Mouse (Mus musculus): ENCODE data around the gene Emilin2. TPM values are rescaled to one million over a fixed set of nuclear protein-coding genes. Genes with fewer than 3 reads are reported as not detected.

The Emilin2 gene
- polyA plus RNA-seq, 1 experiment, result 2.6 TPM

DNA sequence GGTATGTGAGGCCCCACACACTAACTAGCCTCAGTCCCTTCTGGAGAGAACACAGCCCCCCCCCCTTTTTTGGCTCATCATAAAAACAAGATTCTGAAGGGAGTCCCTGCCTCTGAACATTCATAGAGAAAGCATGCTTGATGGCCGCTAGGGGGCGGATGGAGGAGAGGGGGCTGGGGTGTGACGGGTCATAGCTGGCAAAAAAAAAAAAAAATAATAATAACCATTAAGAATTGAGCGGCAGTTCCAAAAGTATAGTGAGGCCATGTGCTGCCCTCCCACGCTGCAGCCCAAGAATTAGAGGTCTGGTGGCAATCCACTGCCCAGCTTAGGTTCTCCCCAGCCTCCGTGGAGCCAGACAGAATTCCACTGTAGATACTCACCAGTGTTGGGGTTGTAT lies 57.0 kb downstream of the Emilin2 start:
- Histone ChIP-seq H3K27ac (ENCODE audit: insufficient read depth, low read depth, low read length) (no peak overlapping the region), H3K27me3 (replicated peaks; ENCODE audit: control insufficient read depth, insufficient read depth, low read length) (no peaks in the 10 kb centered on the region), H3K4me3 (ENCODE audit: insufficient read depth, low read depth, low read length) (no peak overlapping the region), H3K4me1 (ENCODE audit: control insufficient read depth, insufficient read depth, low read length) (peaks cover 9% of the 10 kb centered on the region), H3K36me3 (ENCODE audit: control insufficient read depth, insufficient read depth, low read length) (peaks cover 2% of the 10 kb centered on the region; the same call in 1 of the 2 replicates)
- no peak for TF ChIP-seq POLR2A (IDR thresholded peaks at IDR 0.05; ENCODE audit: low read depth, low read length)
- TF ChIP-seq CTCF (conservative IDR thresholded peaks at IDR 0.05; ENCODE audit: insufficient read depth, insufficient read length, low read depth, low read length), result peak; percentile 53
- WGBS, result 46% methylated on average over 6 of the region's 6 CpGs
- peak; percentile 22 for DNase-seq

DNA sequence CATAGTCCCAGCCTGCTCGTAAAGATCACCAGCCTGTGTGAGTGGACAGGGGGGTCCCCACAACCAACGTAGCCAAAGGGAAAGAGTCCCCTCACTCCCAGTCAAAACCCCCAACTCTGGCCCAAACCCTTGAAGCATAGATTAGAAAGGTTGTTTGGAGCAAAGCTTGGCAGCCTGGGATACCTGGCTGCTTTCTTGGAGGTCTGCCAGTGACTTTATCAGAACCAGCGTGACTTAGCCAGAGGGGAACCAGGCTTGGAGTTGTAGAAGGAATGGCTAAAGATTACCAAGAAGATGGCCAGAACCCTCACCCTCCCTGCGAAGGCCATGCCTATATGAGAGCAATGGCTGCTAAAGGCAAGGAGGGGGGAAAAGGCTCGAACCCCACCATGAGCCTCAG lies 57.7 kb downstream of the Emilin2 start:
- H3K4me1 ChIP-seq (ENCODE audit: control insufficient read depth, insufficient read depth, low read length), result peaks cover 9% of the 10 kb centered on the region
- WGBS, result 55% methylated on average over 5 of the region's 5 CpGs
- H3K4me3 ChIP-seq (ENCODE audit: insufficient read depth, low read depth, low read length), result no peak overlapping the region
- H3K27me3 ChIP-seq (replicated peaks; ENCODE audit: control insufficient read depth, insufficient read depth, low read length), result no peaks in the 10 kb centered on the region
- H3K36me3 ChIP-seq (ENCODE audit: control insufficient read depth, insufficient read depth, low read length), result peaks cover 2% of the 10 kb centered on the region; the same call in 1 of the 2 replicates
- TF ChIP-seq POLR2A (IDR thresholded peaks at IDR 0.05; ENCODE audit: low read depth, low read length) (no peak), CTCF (conservative IDR thresholded peaks at IDR 0.05; ENCODE audit: insufficient read depth, insufficient read length, low read depth, low read length) (no peak)
- peak; percentile 75 for DNase-seq
- peak overlapping the region; percentile 19; the same call in 1 of the 2 replicates for H3K27ac ChIP-seq (ENCODE audit: insufficient read depth, low read depth, low read length)

DNA sequence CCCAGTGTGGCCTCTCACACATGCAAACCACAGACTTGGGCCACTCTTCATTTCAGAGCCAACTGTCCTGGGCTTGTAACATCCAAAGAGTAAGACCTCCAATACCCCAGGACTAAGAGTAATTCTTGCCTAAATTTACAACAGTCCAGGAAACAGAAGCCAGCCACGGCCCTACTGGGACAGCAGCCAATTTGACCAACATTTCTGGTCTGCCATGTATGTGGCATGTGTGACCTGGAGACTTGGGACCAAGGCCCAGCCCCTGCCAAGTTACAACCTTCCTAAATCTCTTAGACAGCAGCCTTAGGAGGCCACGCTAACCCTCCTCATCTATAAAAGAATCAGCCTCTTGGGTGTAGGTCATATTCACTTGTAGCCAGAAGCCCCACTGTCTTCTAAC lies 58.4 kb downstream of the Emilin2 start:
- no peaks in the 10 kb centered on the region for H3K27me3 ChIP-seq (replicated peaks; ENCODE audit: control insufficient read depth, insufficient read depth, low read length)
- peak; percentile 17 for DNase-seq
- peaks cover 9% of the 10 kb centered on the region for H3K4me1 ChIP-seq (ENCODE audit: control insufficient read depth, insufficient read depth, low read length)
- peak overlapping the region; percentile 15; the same call in 1 of the 2 replicates for H3K27ac ChIP-seq (ENCODE audit: insufficient read depth, low read depth, low read length)
- 67% methylated on average over 2 of the region's 2 CpGs for WGBS
- H3K4me3 ChIP-seq (ENCODE audit: insufficient read depth, low read depth, low read length), result no peak overlapping the region
- H3K36me3 ChIP-seq (ENCODE audit: control insufficient read depth, insufficient read depth, low read length), result peaks cover 2% of the 10 kb centered on the region; the same call in 1 of the 2 replicates
- TF ChIP-seq CTCF (conservative IDR thresholded peaks at IDR 0.05; ENCODE audit: insufficient read depth, insufficient read length, low read depth, low read length) (no peak), POLR2A (IDR thresholded peaks at IDR 0.05; ENCODE audit: low read depth, low read length) (no peak)

DNA sequence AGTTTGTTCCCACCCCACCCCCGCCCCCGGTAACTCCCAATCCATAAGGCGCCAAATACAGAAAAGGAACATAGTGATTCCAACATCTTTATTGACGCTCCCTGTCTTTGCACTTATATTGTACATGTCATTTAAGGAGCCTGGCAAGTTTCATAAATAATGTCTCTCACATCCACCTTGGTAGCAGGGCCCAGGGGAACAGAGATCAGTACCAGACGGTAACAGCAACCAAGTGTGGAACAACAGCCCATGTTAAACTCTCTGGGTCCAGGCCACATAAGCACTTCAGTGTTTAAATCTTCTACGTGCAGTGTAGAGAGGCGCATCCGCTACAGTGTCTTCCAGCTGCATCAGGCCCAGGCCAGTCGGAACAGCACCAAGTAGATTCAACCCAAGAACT lies 59.7 kb downstream of the Emilin2 start:
- DNase-seq, result no peak
- TF ChIP-seq CTCF (conservative IDR thresholded peaks at IDR 0.05; ENCODE audit: insufficient read depth, insufficient read length, low read depth, low read length) (no peak), POLR2A (IDR thresholded peaks at IDR 0.05; ENCODE audit: low read depth, low read length) (no peak)
- H3K4me1 ChIP-seq (ENCODE audit: control insufficient read depth, insufficient read depth, low read length), result peaks cover 9% of the 10 kb centered on the region
- 73% methylated on average over 9 of the region's 9 CpGs for WGBS
- peaks cover 7% of the 10 kb centered on the region for H3K36me3 ChIP-seq (ENCODE audit: control insufficient read depth, insufficient read depth, low read length)
- no peak overlapping the region for H3K4me3 ChIP-seq (ENCODE audit: insufficient read depth, low read depth, low read length)
- H3K27ac ChIP-seq (ENCODE audit: insufficient read depth, low read depth, low read length), result no peak overlapping the region; the same call in 1 of the 2 replicates
- no peaks in the 10 kb centered on the region for H3K27me3 ChIP-seq (replicated peaks; ENCODE audit: control insufficient read depth, insufficient read depth, low read length)

DNA sequence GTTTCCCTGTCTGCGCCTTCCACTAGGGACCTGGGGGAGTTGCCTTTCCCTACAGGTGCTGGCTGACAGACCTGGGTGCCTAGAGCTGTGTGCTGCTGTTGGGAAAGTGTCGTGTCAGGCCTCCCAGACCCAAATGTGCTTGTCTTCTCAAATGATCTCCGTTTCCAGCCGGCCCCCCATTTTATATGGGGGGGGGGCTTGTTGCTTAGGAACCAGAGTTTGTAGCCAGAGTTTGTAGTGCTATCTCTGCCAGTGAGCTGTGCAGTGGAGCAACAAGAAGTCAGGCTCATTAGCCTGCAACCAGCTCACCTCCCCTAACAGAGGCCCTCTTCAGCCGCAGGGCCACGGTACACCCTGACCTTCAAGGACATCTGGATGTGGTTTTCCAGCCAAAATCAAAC lies 60.2 kb downstream of the Emilin2 start:
- Histone ChIP-seq H3K27ac (ENCODE audit: insufficient read depth, low read depth, low read length) (peak overlapping the region; percentile 65), H3K4me3 (ENCODE audit: insufficient read depth, low read depth, low read length) (no peak overlapping the region)
- TF ChIP-seq CTCF (conservative IDR thresholded peaks at IDR 0.05; ENCODE audit: insufficient read depth, insufficient read length, low read depth, low read length) (no peak), POLR2A (IDR thresholded peaks at IDR 0.05; ENCODE audit: low read depth, low read length) (no peak)

DNA sequence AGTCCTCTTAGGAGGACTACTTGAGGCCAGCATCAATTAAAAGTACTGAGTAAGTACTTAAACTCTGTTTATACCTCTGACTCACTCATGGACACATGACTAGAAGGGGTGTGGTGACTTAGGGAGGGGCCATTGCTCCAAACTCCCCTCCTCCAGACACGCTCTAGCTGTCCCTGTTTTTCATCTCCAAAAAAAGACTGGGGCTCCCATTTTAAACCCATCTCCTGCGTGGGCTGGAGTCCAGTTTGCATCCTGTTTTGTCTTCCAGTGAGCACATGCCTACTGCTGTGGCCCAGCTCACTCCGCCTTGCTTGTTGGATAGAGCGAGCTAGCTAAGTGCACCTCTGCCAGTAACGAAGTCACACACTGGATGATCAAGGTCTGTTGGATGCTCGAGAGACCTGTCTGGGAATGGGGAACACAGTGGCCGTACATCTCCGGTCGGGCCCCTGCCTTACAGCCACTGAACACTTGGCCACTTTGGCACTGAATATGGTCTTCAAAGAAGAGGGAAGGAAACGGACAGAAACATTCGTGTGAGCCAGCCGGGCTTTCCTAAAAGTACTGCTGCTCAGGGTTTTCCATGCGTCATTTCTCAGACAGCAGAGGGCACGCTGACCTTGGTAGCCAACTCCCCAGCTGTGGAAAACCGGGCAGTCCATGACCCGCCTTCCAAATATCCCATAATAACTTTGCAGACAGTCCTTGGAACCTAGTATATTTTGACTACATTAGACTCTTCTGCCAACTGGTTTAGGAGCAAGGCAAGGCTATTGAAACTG lies 60.8 kb downstream of the Emilin2 start:
- Histone ChIP-seq H3K36me3 (ENCODE audit: control insufficient read depth, insufficient read depth, low read length) (peaks cover 8% of the 10 kb centered on the region), H3K4me3 (ENCODE audit: insufficient read depth, low read depth, low read length) (no peak overlapping the region), H3K27ac (ENCODE audit: insufficient read depth, low read depth, low read length) (peak overlapping the region; percentile 65), H3K27me3 (replicated peaks; ENCODE audit: control insufficient read depth, insufficient read depth, low read length) (no peaks in the 10 kb centered on the region), H3K4me1 (ENCODE audit: control insufficient read depth, insufficient read depth, low read length) (peaks cover 9% of the 10 kb centered on the region)
- DNase-seq, result peak; percentile 49
- TF ChIP-seq CTCF (conservative IDR thresholded peaks at IDR 0.05; ENCODE audit: insufficient read depth, insufficient read length, low read depth, low read length) (no peak), POLR2A (IDR thresholded peaks at IDR 0.05; ENCODE audit: low read depth, low read length) (no peak)
- 48% methylated on average over 16 of the region's 16 CpGs for WGBS

More for the DNA sequence above, 60.2 kb downstream of the Emilin2 start:
- Histone ChIP-seq H3K27me3 (replicated peaks; ENCODE audit: control insufficient read depth, insufficient read depth, low read length) (no peaks in the 10 kb centered on the region), H3K4me1 (ENCODE audit: control insufficient read depth, insufficient read depth, low read length) (peaks cover 9% of the 10 kb centered on the region), H3K36me3 (ENCODE audit: control insufficient read depth, insufficient read depth, low read length) (peaks cover 8% of the 10 kb centered on the region)
- 26% methylated on average over 6 of the region's 6 CpGs for WGBS
- DNase-seq, result peak; percentile 40

DNA sequence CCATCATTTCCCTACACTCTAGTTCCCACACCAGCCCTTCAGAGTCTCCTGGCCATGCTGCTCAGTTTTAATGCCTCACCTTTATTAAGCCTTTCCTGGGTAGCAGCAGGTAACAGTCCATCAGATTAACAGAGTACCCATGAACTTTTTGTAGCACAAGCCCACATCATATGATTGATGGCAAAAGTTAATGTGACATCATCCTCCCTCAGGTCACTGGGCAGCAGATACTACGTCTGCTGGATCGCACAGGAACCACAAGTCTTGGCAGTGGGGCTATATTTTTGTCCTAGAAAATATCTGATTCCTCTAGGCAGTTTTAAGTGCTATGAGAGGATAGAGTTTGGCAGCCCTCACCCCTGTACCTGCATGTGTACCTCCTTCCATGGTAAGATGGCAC lies 61.7 kb downstream of the Emilin2 start:
- H3K4me1 ChIP-seq (ENCODE audit: control insufficient read depth, insufficient read depth, low read length), result peaks cover 9% of the 10 kb centered on the region
- H3K36me3 ChIP-seq (ENCODE audit: control insufficient read depth, insufficient read depth, low read length), result peaks cover 8% of the 10 kb centered on the region
- TF ChIP-seq CTCF (conservative IDR thresholded peaks at IDR 0.05; ENCODE audit: insufficient read depth, insufficient read length, low read depth, low read length) (no peak), POLR2A (IDR thresholded peaks at IDR 0.05; ENCODE audit: low read depth, low read length) (no peak)
- 35% methylated on average over 2 of the region's 2 CpGs for WGBS
- no peak for DNase-seq
- no peak overlapping the region for H3K4me3 ChIP-seq (ENCODE audit: insufficient read depth, low read depth, low read length)
- H3K27ac ChIP-seq (ENCODE audit: insufficient read depth, low read depth, low read length), result no peak overlapping the region
- H3K27me3 ChIP-seq (replicated peaks; ENCODE audit: control insufficient read depth, insufficient read depth, low read length), result no peaks in the 10 kb centered on the region

Data from kidney, adult 2 months (tissue).